Mouse (Mus musculus) MEL (cell line): ENCODE measurements at regions not wholly inside any gene's neighbourhood (a gene's known extent, or its start where the extent isn't known, plus 50 kb on each side); places are given as distances from the start of the nearest gene placed in this dataset.

ENCODE experiments used
- DNase-seq: peaks from one replicate; pipeline ENCODE4 v3.0.0; 2011; ENCODE audit warnings: low read depth, low spot score
- H3K27ac ChIP-seq: 2 replicates; pipeline ENCODE4 v1.5.1; 2012; ENCODE audit warnings: low read depth, mild to moderate bottlenecking, control low read depth, low read length, moderate library complexity; ENCODE audit not compliant: control insufficient read depth
- H3K27me3 ChIP-seq, 2 experiments: fragments of 150-350 bp in 1 of 2; sonication (generic) in 1 of 2; 2 replicates each; pipeline ENCODE4 v1.6.1; 2012; ENCODE audit warnings: low read length in 2 of 2, mild to moderate bottlenecking in 2 of 2, improper control_type of control experiment in 1 of 2, moderate library complexity in 1 of 2; ENCODE audit not compliant: insufficient read depth in 2 of 2, control insufficient read depth in 1 of 2
- H3K36me3 ChIP-seq, 2 experiments: 2 replicates each; pipeline ENCODE4 v1.6.1; 2012 to 2014; ENCODE audit warnings: low read length in 2 of 2, improper control_type of control experiment in 1 of 2, inconsistent platforms in 1 of 2, mild to moderate bottlenecking in 1 of 2; ENCODE audit not compliant: insufficient read depth in 2 of 2, control insufficient read depth in 1 of 2
- H3K4me1 ChIP-seq, 2 experiments: fragments of 150-350 bp in 1 of 2; sonication (generic) in 1 of 2; 2 replicates each; pipeline ENCODE4 v1.6.1; 2012; ENCODE audit warnings: low read length in 2 of 2, improper control_type of control experiment in 1 of 2, mild to moderate bottlenecking in 1 of 2; ENCODE audit not compliant: insufficient read depth in 2 of 2, control insufficient read depth in 1 of 2
- H3K4me3 ChIP-seq, 2 experiments: fragments of 150-350 bp in 1 of 2; sonication (generic) in 1 of 2; 2 replicates each; pipeline ENCODE4 v1.5.1; 2012; ENCODE audit warnings: low read depth in 2 of 2, low read length in 2 of 2, mild to moderate bottlenecking in 2 of 2, moderate library complexity in 2 of 2, control low read depth in 1 of 2, improper control_type of control experiment in 1 of 2; ENCODE audit not compliant: control insufficient read depth in 1 of 2, insufficient read depth in 1 of 2
- H3K79me2 ChIP-seq: 2 replicates; pipeline ENCODE4 v1.6.1; 2012; ENCODE audit warnings: mild to moderate bottlenecking, low read length, moderate library complexity; ENCODE audit not compliant: control insufficient read depth, poor library complexity, insufficient read depth
- H3K9ac ChIP-seq: 2 replicates; pipeline ENCODE4 v1.6.1; 2012; ENCODE audit warnings: low read depth, mild to moderate bottlenecking, control low read depth, low read length, moderate library complexity; ENCODE audit not compliant: control insufficient read depth, poor library complexity, severe bottlenecking
- H3K9me3 ChIP-seq: fragments of 150-350 bp; sonication (generic); replicated peaks from 2 replicates; pipeline ENCODE4 v1.6.1; 2012; ENCODE audit warnings: mild to moderate bottlenecking, low read length, improper control_type of control experiment, moderate library complexity; ENCODE audit not compliant: insufficient read depth
- CHD1 ChIP-seq: IDR thresholded peaks from 2 replicates; pipeline ENCODE4 v1.6.1; 2012; ENCODE audit warnings: low read depth, mild to moderate bottlenecking, inconsistent platforms, low read length, improper control_type of control experiment
- CTCF ChIP-seq, 3 experiments: IDR thresholded peaks in 2 of 3; conservative IDR thresholded peaks in 1 of 3; 2 replicates each; pipeline ENCODE4 v1.5.1; 2011 to 2012; ENCODE audit warnings: low read length in 3 of 3, low read depth in 2 of 3, mild to moderate bottlenecking in 2 of 3, improper control_type of control experiment in 1 of 3, inconsistent platforms in 1 of 3, mixed read lengths in 1 of 3, moderate library complexity in 1 of 3; ENCODE audit not compliant: control insufficient read depth in 1 of 3, insufficient read depth in 1 of 3, poor library complexity in 1 of 3, severe bottlenecking in 1 of 3
- E2F4 ChIP-seq: IDR thresholded peaks from 2 replicates; pipeline ENCODE4 v1.6.1; 2011; ENCODE audit warnings: low read depth, low read length, improper control_type of control experiment, borderline replicate concordance
- ELF1 ChIP-seq: IDR thresholded peaks from 2 replicates; pipeline ENCODE4 v1.6.1; 2014; ENCODE audit warnings: low read depth, mild to moderate bottlenecking, inconsistent platforms, low read length, improper control_type of control experiment, moderate library complexity
- EP300 ChIP-seq, 2 experiments: IDR thresholded peaks; 2 replicates each; pipeline ENCODE4 v1.6.1; 2011; ENCODE audit warnings: improper control_type of control experiment in 2 of 2, low read length in 2 of 2, low read depth in 1 of 2, mild to moderate bottlenecking in 1 of 2
- GABPA ChIP-seq: IDR thresholded peaks from 2 replicates; pipeline ENCODE4 v1.6.1; 2012; ENCODE audit warnings: low read depth, mild to moderate bottlenecking, inconsistent platforms, low read length, improper control_type of control experiment, moderate library complexity
- GATA1 ChIP-seq: IDR thresholded peaks from 2 replicates; pipeline ENCODE4 v1.6.1; 2011; ENCODE audit warnings: low read depth, low read length, improper control_type of control experiment
- HCFC1 ChIP-seq: IDR thresholded peaks from 2 replicates; pipeline ENCODE4 v1.6.1; 2012; ENCODE audit warnings: low read depth, mild to moderate bottlenecking, inconsistent platforms, low read length, improper control_type of control experiment, moderate library complexity
- JUND ChIP-seq: IDR thresholded peaks from 2 replicates; pipeline ENCODE4 v1.6.1; 2011; ENCODE audit warnings: low read depth, mild to moderate bottlenecking, improper control_type of control experiment, low read length
- KAT2A ChIP-seq: conservative IDR thresholded peaks from 2 replicates; pipeline ENCODE4 v1.6.1; 2012; ENCODE audit warnings: low read depth, low read length, improper control_type of control experiment, inconsistent platforms
- MAFK ChIP-seq: IDR thresholded peaks from 2 replicates; pipeline ENCODE4 v1.6.1; 2011; ENCODE audit warnings: low read depth, mild to moderate bottlenecking, low read length, improper control_type of control experiment, borderline replicate concordance
- MAX ChIP-seq: IDR thresholded peaks from 2 replicates; pipeline ENCODE4 v1.6.1; 2011; ENCODE audit warnings: low read length, improper control_type of control experiment
- MAZ ChIP-seq: IDR thresholded peaks from 2 replicates; pipeline ENCODE4 v1.6.1; 2012; ENCODE audit warnings: low read depth, mild to moderate bottlenecking, inconsistent platforms, low read length, improper control_type of control experiment
- MXI1 ChIP-seq: IDR thresholded peaks from 2 replicates; pipeline ENCODE4 v1.6.1; 2011; ENCODE audit warnings: mild to moderate bottlenecking, low read depth, low read length, improper control_type of control experiment
- MYC ChIP-seq: IDR thresholded peaks from 2 replicates; pipeline ENCODE4 v1.6.1; 2011; ENCODE audit warnings: low read depth, mild to moderate bottlenecking, low read length, improper control_type of control experiment, moderate library complexity
- NELFE ChIP-seq: IDR thresholded peaks from 2 replicates; pipeline ENCODE4 v1.6.1; 2011; ENCODE audit warnings: low read depth, low read length, improper control_type of control experiment
- RAD21 ChIP-seq: IDR thresholded peaks from 2 replicates; pipeline ENCODE4 v1.6.1; 2011; ENCODE audit warnings: mild to moderate bottlenecking, low read depth, low read length, improper control_type of control experiment
- RCOR1 ChIP-seq: IDR thresholded peaks from 2 replicates; pipeline ENCODE4 v1.6.1; 2012; ENCODE audit warnings: low read depth, mild to moderate bottlenecking, inconsistent platforms, low read length, improper control_type of control experiment
- TAL1 ChIP-seq: IDR thresholded peaks from 2 replicates; pipeline ENCODE4 v1.6.1; 2012; ENCODE audit warnings: mild to moderate bottlenecking, inconsistent platforms, low read length, moderate library complexity, mixed read lengths
- TBP ChIP-seq: IDR thresholded peaks from 2 replicates; pipeline ENCODE4 v1.8.0; 2011; ENCODE audit warnings: low read depth, low read length, improper control_type of control experiment
- TCF12 ChIP-seq: IDR thresholded peaks from 2 replicates; pipeline ENCODE4 v1.6.1; 2014; ENCODE audit warnings: low read depth, mild to moderate bottlenecking, inconsistent platforms, low read length, improper control_type of control experiment, moderate library complexity
- USF1 ChIP-seq: IDR thresholded peaks from 2 replicates; pipeline ENCODE4 v1.6.1; 2014; ENCODE audit warnings: low read depth, mild to moderate bottlenecking, inconsistent platforms, low read length, improper control_type of control experiment, moderate library complexity
- USF2 ChIP-seq, 2 experiments: IDR thresholded peaks; 2 replicates each; pipeline ENCODE4 v1.6.1; 2011 to 2012; ENCODE audit warnings: improper control_type of control experiment in 2 of 2, low read length in 2 of 2, borderline replicate concordance in 1 of 2, inconsistent platforms in 1 of 2, low read depth in 1 of 2, mild to moderate bottlenecking in 1 of 2; ENCODE audit not compliant: insufficient read depth in 1 of 2
- ZMIZ1 ChIP-seq: IDR thresholded peaks from 2 replicates; pipeline ENCODE4 v1.6.1; 2012; ENCODE audit warnings: low read depth, mild to moderate bottlenecking, inconsistent platforms, low read length, improper control_type of control experiment, moderate library complexity
- ZNF384 ChIP-seq: IDR thresholded peaks from 2 replicates; pipeline ENCODE4 v1.6.1; 2012; ENCODE audit warnings: low read depth, mild to moderate bottlenecking, inconsistent platforms, low read length, improper control_type of control experiment

DNA sequence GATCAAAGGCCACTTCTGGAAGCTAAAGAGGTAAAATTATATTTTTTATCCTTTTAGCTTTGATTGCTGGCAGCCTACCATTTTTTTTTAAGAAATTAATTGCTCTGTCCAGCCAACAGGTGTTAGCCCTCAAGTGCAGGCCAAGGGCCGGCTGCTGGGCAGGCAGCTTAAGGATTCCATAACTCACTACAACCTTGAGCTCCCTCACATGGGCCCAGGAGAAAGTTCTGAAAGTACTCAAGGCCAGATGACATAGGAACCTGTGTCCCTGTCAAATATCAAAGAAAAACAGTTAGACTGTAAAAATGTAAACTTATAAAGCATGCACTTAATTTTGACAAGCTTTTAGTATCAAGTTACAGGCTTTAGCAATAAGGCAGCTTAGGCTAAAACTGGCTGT, 107.5 kb downstream of the Fam204a start:
- H3K9me3 ChIP-seq = no peaks in the 10 kb centered on the region
- TF ChIP-seq USF1 = no peak
- no peak for TF ChIP-seq KAT2A
- no peak for TF ChIP-seq E2F4
- TF ChIP-seq GATA1 = no peak
- TF ChIP-seq MXI1 = no peak
- TF ChIP-seq NELFE = no peak
- TF ChIP-seq MYC = no peak
- TF ChIP-seq MAZ = no peak
- no peak for TF ChIP-seq RAD21
- no peak for TF ChIP-seq HCFC1
- no peak for TF ChIP-seq ELF1
- no peak for TF ChIP-seq TBP
- no peak for TF ChIP-seq MAX
- no peak for TF ChIP-seq GABPA
- TF ChIP-seq TCF12 = no peak
- TF ChIP-seq RCOR1 = no peak
- no peak for TF ChIP-seq USF2 (IDR thresholded peaks at IDR 0.05; ENCODE audit: borderline replicate concordance in 1 of 2, insufficient read depth in 1 of 2, low read depth in 1 of 2, low read length in 2 of 2)
- TF ChIP-seq CHD1 = no peak
- no peak for TF ChIP-seq ZMIZ1

DNA sequence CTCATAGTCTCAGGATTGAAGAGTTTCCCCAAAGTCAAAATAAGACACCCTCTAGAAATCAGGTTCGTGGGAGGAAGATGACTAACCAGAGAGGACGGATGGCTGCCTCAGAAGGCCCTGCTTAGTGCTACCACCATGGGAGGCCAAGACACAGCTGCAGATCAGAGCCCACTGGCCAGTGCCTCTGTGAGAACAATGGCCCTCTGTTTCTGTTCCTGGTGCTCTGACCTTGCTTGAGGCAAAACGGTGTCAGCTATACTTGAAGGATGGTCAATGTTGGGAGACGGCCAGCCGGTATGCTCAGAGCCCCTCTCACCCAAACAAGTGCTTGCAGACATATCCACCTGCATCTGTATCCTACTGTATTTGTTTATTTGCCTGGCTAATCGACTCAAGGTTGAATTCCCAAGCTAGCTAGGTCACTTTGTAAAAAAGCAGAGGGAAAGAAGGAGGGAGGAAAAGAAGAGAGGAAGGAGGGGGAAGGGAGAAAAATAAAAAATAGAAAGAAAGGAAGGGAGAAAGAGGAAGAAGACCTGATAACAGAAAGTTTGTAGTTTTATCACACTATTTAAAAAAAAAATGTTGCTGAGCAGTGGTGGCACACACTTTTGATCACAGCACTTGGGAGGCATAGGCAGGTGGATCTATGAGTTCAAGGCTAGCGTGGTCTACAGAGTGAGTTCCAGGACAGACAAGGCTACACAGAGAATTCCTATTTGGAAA, 112.7 kb downstream of the Fam204a start:
- Histone ChIP-seq H3K27ac (no peak overlapping the region), H3K36me3 (peaks cover 0 to 20% of the 10 kb centered on the region in 2 experiments; a peak in 2 of 4 replicates), H3K9me3 (no peaks in the 10 kb centered on the region), H3K4me3 (no peak overlapping the region), H3K4me1 (peaks cover 14 to 16% of the 10 kb centered on the region in 2 experiments), H3K79me2 (no peaks in the 10 kb centered on the region), H3K27me3 (no peaks in the 10 kb centered on the region), H3K9ac (no peak overlapping the region)
- DNase-seq = no peak
- TF ChIP-seq KAT2A (no peak), ZNF384 (peak; percentile 84), JUND (no peak), GATA1 (0 out of 2 replicates have a peak, but pooled peaks have one; percentile 38), MAZ (peak; percentile 26; the same call in 1 of the 2 replicates), CTCF (IDR thresholded peaks at IDR 0.05 in 2 of 3, conservative IDR thresholded peaks at IDR 0.05 in 1 of 3; ENCODE audit: control insufficient read depth in 1 of 3, insufficient read depth in 1 of 3, low read depth in 2 of 3, low read length in 3 of 3, poor library complexity in 1 of 3, severe bottlenecking in 1 of 3) (no peak), TCF12 (no peak), MXI1 (no peak), TBP (peak; percentile 89), EP300 (IDR thresholded peaks at IDR 0.05; ENCODE audit: low read depth in 1 of 2, low read length in 2 of 2) (peak; percentile 27 to 52; a peak in 3 of 4 replicates), RCOR1 (0 out of 2 replicates have a peak, but pooled peaks have one; percentile 16), TAL1 (no peak), NELFE (no peak), MYC (no peak), MAFK (no peak)

More for the DNA sequence above, 107.5 kb downstream of the Fam204a start:
- DNase-seq = no peak
- peaks cover 11% of the 10 kb centered on the region in 2 experiments for H3K4me1 ChIP-seq
- H3K36me3 ChIP-seq = peaks cover 0 to 15% of the 10 kb centered on the region in 2 experiments; a peak in 2 of 4 replicates
- no peaks in the 10 kb centered on the region for H3K79me2 ChIP-seq
- no peak overlapping the region for H3K9ac ChIP-seq
- H3K27me3 ChIP-seq = no peaks in the 10 kb centered on the region
- no peak overlapping the region for H3K4me3 ChIP-seq
- H3K27ac ChIP-seq = no peak overlapping the region
